Mouse (Mus musculus) liver (tissue): ENCODE measurements around the gene Dnajc11.

Source experiments
- DNase-seq: peaks from one replicate; pipeline ENCODE4 v3.0.0-alpha.2; 2020; ENCODE audit warnings: mixed read lengths

Gene Dnajc11

DNA sequence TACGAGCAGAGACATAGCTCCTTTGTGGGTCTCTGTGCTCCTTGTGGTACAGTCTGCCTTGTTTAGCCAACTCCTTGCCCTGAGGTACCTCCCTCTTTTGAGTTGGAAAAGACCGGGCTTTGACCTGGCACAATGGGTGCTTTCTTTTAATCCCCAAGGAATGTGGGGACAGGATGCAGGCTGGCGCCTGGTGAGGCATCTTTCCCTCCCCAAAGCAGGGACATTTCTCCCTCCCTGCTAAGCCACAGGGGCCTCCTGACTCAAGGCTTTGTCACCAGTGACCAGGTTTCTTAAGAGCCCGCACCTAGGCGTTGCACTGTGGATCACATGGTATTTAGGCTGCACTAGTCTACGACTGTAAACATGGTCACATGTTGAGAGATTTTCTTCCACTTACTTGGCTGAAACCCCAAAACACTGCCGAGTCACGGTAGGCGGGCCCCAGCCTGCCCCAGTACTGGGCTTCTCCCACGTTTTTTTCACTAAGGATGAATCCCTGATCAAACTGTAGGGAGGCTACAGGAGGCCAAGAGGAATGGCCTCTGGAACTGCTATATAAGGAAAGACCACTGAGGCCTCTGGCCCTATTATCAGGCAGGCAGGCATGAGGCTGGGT is 76.7 kb downstream of the Dnajc11 start:
- peak; percentile 79 for DNase-seq

DNA sequence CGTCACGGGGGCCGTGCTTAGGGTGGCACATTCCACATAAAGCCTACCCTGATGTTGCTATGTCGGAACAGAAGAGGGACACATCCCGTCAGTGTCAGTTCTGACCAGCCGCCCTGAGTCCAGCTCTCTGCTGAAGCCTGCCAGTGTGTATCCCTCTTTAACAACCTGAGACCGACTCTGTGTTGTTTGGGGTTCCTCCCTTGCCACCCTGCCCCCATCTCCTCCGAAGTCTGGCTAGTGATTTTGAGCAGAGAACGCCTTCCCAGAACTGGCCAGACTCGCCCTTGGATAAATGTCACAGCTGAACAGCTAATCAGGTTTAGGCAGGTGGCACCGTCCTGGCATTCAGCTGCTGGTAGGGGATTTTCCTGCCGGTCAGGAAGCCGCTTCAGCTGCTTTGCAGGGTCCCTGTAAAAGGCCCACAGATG is 77.2 kb downstream of the Dnajc11 start:
- peak; percentile 59 for DNase-seq

DNA sequence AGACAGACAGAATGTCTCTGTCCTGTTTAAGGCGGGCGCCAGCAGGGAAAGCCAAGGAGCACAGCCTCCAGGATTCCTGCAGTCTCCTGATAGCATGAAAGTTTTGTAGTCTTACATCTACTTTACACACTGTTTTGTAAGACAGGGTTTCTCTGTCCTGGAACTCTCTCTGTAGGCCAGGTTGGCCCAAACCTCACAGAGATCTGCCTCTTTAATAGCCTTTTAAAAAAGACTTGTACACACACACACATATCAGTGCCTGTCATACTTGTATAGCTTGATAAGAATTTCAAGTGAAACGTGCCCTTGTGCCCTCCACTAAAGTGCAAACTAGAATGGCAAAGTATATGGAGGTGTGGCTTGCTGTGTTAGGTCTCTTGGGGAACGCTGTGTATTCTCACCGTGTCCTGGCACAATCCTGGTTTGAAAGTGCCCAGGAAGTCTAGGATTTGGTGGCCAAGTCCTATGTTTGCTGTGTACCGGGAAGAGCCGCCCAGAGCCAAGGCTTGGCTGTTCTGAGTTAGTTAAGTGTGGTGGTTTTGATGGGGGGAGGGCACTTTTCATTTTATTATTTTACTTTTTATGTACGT is 77.8 kb downstream of the Dnajc11 start:
- no peak for DNase-seq

DNA sequence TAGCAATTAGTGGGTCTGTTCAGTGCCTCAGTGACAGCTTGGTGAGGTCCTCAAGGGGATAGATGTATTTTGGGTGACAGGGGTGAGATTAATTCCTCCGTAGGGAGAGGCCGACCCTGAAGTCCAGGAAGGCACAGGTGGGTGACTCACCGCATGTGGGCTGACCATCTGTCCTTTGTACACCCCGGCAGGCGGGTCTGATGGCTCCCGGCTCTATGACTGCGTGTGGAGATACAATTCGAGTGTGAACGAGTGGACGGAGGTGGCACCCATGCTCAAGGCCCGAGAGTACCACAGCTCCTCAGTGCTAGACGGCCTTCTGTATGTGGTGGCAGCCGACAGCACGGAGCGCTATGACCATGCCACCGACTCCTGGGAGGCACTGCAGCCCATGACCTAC is 78.6 kb downstream of the Dnajc11 start:
- no peak for DNase-seq

DNA sequence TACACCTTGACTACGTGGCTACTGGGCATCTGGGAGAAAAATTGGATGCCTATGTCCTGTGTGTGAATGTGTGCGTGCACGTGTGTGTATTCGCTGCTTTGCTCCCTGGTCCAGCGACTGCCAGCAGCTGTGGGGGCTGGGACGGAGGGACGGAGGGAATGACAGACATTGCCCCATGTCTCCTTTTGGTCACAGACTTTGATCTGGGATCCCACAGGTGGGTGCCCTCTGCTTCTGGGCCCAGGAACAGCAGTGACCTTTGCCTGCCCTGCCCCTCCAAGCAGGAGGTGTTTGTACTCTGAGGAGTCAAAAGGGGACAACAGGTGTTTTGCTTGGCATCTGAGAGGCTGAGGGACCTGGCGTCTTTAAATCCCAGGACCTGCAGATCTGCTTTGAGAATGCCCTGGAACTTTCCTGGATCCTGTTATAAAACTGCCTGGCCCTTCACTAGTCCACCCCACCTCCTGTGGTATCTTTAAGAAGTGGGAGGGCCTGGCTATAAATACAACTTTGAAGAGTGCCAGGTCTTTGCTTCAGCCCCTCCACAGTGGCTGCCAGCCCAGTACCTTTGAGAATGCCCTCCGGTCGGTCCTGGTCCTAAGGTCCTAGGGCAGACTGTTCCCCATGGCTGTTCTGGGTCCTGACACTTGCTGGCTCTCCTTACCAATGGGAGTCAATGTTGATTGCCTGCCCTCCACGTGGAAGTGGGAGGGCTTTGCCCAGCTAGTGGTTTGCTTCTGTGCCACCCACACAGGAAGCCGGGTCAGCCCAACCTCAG is 79.7 kb downstream of the Dnajc11 start:
- no peak for DNase-seq

DNA sequence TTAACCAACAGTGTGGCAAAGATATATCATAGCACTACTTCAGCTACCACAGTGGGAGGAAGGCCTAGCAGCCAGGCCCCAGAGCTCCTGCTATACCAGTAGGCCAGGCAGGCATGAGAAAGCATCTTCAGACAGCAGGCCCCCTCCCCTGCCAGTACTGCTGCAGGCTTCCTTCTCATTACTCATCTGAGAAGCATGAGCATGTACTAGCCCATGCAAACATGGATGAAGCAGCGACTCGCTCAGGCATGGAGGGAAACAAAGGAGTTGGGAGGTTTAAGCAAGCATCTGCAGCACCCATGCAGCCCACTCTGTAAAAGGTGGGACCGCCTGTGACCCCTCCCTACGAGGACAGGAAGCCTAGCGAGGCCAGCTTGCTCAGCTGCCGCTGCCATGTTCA is 85.6 kb downstream of the Dnajc11 start:
- no peak for DNase-seq

GRCm38 (mm10) chr4:152020024-152020423 is 86.5 kb downstream of the Dnajc11 start:
- no peak for DNase-seq

DNA sequence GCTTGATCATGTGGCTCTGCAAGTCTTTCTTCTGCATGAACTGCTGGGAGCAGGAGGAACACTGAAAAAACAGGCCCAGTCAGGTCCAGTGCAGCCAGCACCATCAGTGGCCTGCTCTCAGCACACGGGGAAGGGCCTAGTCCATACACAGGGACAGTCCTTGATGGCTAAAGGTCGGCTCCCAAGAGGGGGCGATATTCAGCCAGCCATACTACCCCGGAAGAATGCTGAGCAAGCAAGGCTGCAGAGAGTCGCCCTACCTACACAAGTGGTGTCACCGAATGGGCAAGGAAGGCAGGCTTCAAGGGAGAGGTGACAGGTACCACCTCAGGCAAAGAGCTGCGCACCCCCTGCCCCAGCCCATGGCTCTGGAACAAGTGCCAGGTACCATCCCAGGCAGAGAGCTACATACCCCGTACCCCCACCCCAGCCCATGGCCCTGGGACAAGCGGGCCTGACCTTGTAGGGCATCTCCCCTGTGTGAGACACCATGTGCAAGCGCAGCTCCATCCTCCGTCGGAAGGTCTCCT is 88.1 kb downstream of the Dnajc11 start:
- no peak for DNase-seq

DNA sequence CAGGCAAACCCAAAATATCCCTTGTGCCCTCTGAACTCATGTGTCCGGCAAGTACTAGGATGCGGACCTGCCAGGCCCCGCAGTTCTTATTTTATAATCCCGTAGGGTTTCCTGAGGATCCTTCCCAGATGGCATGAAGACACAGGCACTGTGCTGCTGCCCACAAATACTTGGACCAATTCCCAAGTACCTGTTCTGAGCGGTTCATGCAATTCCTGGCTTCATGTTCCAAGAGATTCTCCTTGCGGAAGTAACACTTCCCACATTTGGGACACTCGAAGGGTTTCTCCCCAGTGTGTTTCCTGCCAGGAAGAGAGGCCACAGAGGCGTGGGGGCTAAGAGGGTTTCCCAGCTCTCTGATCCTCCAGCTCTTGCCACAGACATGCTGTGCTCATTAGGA is 89.0 kb downstream of the Dnajc11 start:
- no peak for DNase-seq

- DNase-seq, result no peak
These were observed 91.0 kb downstream of the Dnajc11 start for GRCm38 (mm10) chr4:152024525-152024924.

DNA sequence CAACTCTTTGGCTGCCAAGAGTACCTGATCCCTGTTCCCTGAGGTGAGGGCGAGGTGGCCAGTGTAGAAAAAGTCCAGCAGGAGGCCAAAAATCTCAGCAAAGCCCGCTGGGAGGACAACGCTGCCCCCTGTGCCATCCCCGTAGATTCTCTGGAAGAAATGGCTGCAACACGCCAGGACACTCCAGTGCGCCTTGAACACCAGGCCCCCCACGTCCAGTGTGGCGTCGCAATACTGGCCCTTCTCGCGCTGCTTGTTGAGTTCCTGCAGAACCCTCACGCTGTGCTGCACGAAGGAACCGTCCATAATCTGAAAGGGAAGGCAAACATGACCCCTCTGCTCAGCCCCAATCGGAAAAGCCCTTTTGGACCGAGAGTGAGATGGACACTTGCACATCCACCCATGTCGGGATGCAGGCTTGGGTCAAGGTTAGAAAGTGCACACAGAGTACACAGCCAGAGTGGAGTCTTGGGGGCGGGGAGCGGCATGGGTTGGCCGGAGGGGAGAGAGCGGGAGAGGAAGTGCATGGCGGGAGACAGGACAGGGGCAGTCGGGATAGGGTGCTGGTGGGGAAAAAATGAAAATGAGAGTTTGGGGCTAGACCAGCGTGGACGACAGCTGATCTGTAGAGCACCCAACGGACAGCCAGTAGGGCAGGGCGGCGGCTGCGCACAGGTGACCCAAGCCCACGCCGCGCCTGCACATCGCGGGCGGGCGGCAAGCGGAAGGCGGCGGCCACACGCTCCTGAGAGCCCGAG is 93.4 kb downstream of the Dnajc11 start:
- peak; percentile 68 for DNase-seq

DNA sequence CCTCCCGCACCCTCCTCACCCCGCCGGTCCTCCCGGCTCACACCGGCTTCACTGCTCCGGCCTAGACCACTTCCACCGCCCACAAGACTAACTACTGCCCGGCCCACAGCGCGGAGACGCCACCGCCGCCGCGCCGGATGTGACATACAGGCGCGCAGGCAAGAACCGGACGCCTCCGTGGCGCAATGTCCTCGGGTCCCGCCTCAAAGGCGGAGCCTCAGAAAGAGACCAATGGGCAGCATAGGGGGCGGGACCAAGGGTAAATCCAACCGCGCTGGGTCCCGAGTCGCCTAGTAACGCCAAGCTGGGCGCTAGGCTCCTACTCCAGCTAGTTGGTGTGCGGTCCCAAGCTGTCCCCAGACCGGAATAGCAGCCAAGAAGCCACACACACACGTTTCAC is 94.0 kb downstream of the Dnajc11 start, which contains the start of gene Zbtb48:
Gene Zbtb48, minus strand, starts transcription at position 148 of the 400 bp plus-strand sequence.
- DNase-seq, result peak; percentile 97

DNA sequence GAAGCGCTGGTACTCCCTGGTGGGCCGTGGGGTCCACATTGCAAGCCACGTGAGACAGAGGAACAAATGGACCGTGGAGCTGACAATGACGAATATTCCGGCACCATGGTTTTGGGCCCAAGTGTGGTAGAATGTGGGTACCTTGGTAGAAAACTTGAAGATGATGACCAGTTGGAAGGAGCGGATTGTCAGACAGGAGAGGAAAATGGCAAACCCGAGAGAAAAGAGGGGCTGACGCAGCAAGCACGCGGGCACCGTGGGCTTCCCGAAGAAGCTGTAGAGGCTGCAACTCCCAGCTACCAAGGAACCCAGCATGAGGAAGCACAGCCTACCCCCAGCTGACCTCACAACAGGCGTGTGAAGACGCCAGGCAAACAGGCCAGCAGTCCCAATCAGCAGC is 95.0 kb downstream of the Dnajc11 start:
- DNase-seq, result no peak

DNA sequence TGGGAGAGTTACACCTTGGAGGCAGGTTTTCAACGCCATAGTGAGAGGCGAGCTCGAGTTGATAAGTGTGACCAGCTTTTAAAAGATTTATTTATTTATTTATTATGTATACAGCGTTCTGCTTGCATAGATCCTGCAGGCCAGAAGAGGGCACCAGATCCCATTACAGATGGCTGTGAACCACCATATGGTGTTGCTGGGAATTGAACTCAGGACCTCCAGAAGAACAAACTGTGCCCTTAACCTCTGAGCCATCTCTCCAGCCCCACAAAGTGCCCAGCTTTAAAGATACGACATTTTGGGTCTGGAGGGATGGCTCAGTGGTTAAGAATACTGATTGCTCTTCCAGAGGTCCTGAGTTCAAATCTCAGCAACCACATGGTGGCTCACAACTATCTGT is 95.6 kb downstream of the Dnajc11 start:
- DNase-seq, result no peak

GRCm38 (mm10) chr4:152029997-152030396 is 96.5 kb downstream of the Dnajc11 start:
- no peak for DNase-seq
